Mouse (Mus musculus): ENCODE data around the gene Ablim2. TPM values are rescaled to one million over a fixed set of nuclear protein-coding genes. Genes with fewer than 3 reads are reported as not detected.

Gene Ablim2
- polyA plus RNA-seq, 1 experiment from 2014 or later: 5.7 TPM

- Histone ChIP-seq H3K36me3 (ENCODE audit: control insufficient read depth, insufficient read depth, low read length) (no peaks in the 10 kb centered on the region), H3K9me3 (ENCODE audit: control insufficient read depth, low read length) (no peaks in the 10 kb centered on the region), H3K27me3 (replicated peaks; ENCODE audit: control insufficient read depth, insufficient read depth, low read length) (peaks cover 13% of the 10 kb centered on the region), H3K4me3 (ENCODE audit: low read length) (peak overlapping the region; percentile 55), H3K9ac (ENCODE audit: low read depth, low read length) (peak overlapping the region; percentile 61), H3K4me1 (ENCODE audit: control insufficient read depth, insufficient read depth, low read length) (0 out of 2 replicates have a peak, but pooled peaks cover 4% of the 10 kb centered on the region), H3K4me2 (ENCODE audit: low read depth, low read length) (peak overlapping the region; percentile 96), H3K27ac (ENCODE audit: low read length) (no peak overlapping the region)
- peak; percentile 18 for ATAC-seq
- WGBS: 1% methylated on average over 40 of the region's 40 CpGs
Observed at GRCm38 (mm10) chr5:35758081-35759053, 687 bp downstream of the Ablim2 start.

DNA sequence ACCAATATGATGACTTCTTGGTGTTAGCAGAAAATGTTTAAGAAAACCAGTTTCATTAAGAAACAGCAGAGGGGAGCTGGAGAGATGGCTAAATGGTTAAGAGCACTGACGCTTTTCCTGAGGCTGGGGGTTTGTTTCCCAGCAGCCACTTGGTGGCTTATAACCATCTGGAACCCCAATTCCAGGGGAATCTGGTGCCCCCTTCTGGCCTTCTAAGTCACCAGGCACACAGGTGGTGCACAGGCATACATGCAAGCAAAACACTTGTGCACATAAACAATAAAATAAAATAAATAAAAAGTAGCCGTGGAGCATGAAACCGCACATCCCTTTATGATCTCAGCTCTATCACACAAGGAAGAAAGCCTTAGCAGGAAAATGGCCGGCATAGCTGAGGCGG, 3.6 kb downstream of the Ablim2 start:
- Histone ChIP-seq H3K4me3 (ENCODE audit: low read length) (no peak overlapping the region), H3K36me3 (ENCODE audit: control insufficient read depth, insufficient read depth, low read length) (no peaks in the 10 kb centered on the region), H3K4me2 (ENCODE audit: low read depth, low read length) (no peak overlapping the region), H3K27me3 (replicated peaks; ENCODE audit: control insufficient read depth, insufficient read depth, low read length) (peaks cover 13% of the 10 kb centered on the region), H3K9me3 (ENCODE audit: control insufficient read depth, low read length) (no peaks in the 10 kb centered on the region), H3K4me1 (ENCODE audit: control insufficient read depth, insufficient read depth, low read length) (0 out of 2 replicates have a peak, but pooled peaks cover 4% of the 10 kb centered on the region), H3K9ac (ENCODE audit: low read depth, low read length) (no peak overlapping the region), H3K27ac (ENCODE audit: low read length) (no peak overlapping the region)
- ATAC-seq: no peak
- WGBS: 59% methylated on average over 5 of the region's 5 CpGs

- peaks cover 13% of the 10 kb centered on the region for H3K27me3 ChIP-seq (replicated peaks; ENCODE audit: control insufficient read depth, insufficient read depth, low read length)
- no peak overlapping the region for H3K4me2 ChIP-seq (ENCODE audit: low read depth, low read length)
- no peak overlapping the region for H3K4me3 ChIP-seq (ENCODE audit: low read length)
- no peak for ATAC-seq
- no peaks in the 10 kb centered on the region for H3K9me3 ChIP-seq (ENCODE audit: control insufficient read depth, low read length)
- no peaks in the 10 kb centered on the region for H3K36me3 ChIP-seq (ENCODE audit: control insufficient read depth, insufficient read depth, low read length)
- 0 out of 2 replicates have a peak, but pooled peaks cover 4% of the 10 kb centered on the region for H3K4me1 ChIP-seq (ENCODE audit: control insufficient read depth, insufficient read depth, low read length)
- no peak overlapping the region for H3K27ac ChIP-seq (ENCODE audit: low read length)
- H3K9ac ChIP-seq (ENCODE audit: low read depth, low read length): no peak overlapping the region
- 62% methylated on average over 5 of the region's 5 CpGs for WGBS
Observed at GRCm38 (mm10) chr5:35762388-35762787, 4.7 kb downstream of the Ablim2 start.

DNA sequence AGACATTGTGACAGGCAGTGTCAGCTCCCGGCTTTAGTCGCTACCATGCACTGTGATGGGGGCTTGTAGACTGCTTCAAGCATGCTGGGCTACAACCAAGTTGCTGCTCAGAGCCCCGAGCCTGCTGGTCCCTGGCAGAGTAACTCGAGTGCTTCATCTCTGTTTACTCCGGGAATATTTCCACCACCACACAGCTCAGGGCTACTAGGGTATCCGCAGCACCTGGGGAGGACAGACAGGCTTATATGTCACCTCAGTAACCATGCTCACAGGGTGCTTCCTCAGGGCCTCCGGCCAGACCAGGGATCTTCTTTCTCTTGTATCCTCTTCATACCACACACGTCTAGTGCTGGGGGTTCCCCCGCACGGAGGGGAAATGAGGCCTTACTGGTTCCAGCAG, 5.2 kb downstream of the Ablim2 start:
- Histone ChIP-seq H3K9ac (ENCODE audit: low read depth, low read length) (no peak overlapping the region), H3K27me3 (replicated peaks; ENCODE audit: control insufficient read depth, insufficient read depth, low read length) (peaks cover 13% of the 10 kb centered on the region), H3K9me3 (ENCODE audit: control insufficient read depth, low read length) (no peaks in the 10 kb centered on the region), H3K4me1 (ENCODE audit: control insufficient read depth, insufficient read depth, low read length) (0 out of 2 replicates have a peak, but pooled peaks cover 4% of the 10 kb centered on the region), H3K4me2 (ENCODE audit: low read depth, low read length) (no peak overlapping the region), H3K36me3 (ENCODE audit: control insufficient read depth, insufficient read depth, low read length) (no peaks in the 10 kb centered on the region), H3K4me3 (ENCODE audit: low read length) (no peak overlapping the region), H3K27ac (ENCODE audit: low read length) (no peak overlapping the region)
- WGBS: 72% methylated on average over 10 of the region's 10 CpGs
- no peak for ATAC-seq

DNA sequence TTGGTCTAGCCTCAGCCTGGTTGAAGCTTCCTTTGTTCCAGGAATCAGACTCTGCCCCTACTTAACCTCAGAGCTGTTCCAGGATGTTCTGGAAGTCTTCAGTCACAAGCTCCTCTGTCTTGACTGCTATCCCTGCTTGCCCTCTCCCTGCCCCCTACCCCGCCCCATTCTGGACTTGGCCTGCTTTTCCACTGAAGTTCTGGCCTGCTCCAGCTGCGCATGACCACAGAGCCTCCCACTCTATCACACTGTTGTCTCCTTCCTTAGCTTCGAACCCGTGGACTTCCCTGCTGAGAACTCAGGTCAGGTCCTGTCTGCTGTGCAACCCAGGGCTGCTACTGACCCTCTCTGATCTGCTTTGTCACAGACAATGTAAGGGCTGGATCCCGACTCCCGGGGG, 8.2 kb downstream of the Ablim2 start:
- no peak for ATAC-seq
- no peak overlapping the region for H3K9ac ChIP-seq (ENCODE audit: low read depth, low read length)
- H3K4me3 ChIP-seq (ENCODE audit: low read length): no peak overlapping the region
- no peaks in the 10 kb centered on the region for H3K9me3 ChIP-seq (ENCODE audit: control insufficient read depth, low read length)
- H3K4me1 ChIP-seq (ENCODE audit: control insufficient read depth, insufficient read depth, low read length): peaks cover 5% of the 10 kb centered on the region
- no peak overlapping the region for H3K27ac ChIP-seq (ENCODE audit: low read length)
- H3K36me3 ChIP-seq (ENCODE audit: control insufficient read depth, insufficient read depth, low read length): no peaks in the 10 kb centered on the region
- H3K4me2 ChIP-seq (ENCODE audit: low read depth, low read length): no peak overlapping the region
- H3K27me3 ChIP-seq (replicated peaks; ENCODE audit: control insufficient read depth, insufficient read depth, low read length): 0 out of 2 replicates have a peak, but pooled peaks cover under 1% of the 10 kb centered on the region
- 74% methylated on average over 6 of the region's 6 CpGs for WGBS

- no peak for ATAC-seq
- no peak overlapping the region for H3K9ac ChIP-seq (ENCODE audit: low read depth, low read length)
- H3K9me3 ChIP-seq (ENCODE audit: control insufficient read depth, low read length): no peaks in the 10 kb centered on the region
- no peak overlapping the region for H3K27ac ChIP-seq (ENCODE audit: low read length)
- 69% methylated on average over 3 of the region's 3 CpGs for WGBS
- no peak overlapping the region for H3K4me3 ChIP-seq (ENCODE audit: low read length)
- H3K27me3 ChIP-seq (replicated peaks; ENCODE audit: control insufficient read depth, insufficient read depth, low read length): no peaks in the 10 kb centered on the region
- H3K4me1 ChIP-seq (ENCODE audit: control insufficient read depth, insufficient read depth, low read length): peaks cover 16% of the 10 kb centered on the region
- H3K36me3 ChIP-seq (ENCODE audit: control insufficient read depth, insufficient read depth, low read length): no peaks in the 10 kb centered on the region
- no peak overlapping the region for H3K4me2 ChIP-seq (ENCODE audit: low read depth, low read length)
Observed at GRCm38 (mm10) chr5:35768525-35768924, 10.8 kb downstream of the Ablim2 start.

GRCm38 (mm10) chr5:35768997-35769396, 11.3 kb downstream of the Ablim2 start:
- WGBS: 84% methylated on average over 7 of the region's 7 CpGs
- H3K36me3 ChIP-seq (ENCODE audit: control insufficient read depth, insufficient read depth, low read length): no peaks in the 10 kb centered on the region
- no peak overlapping the region for H3K4me2 ChIP-seq (ENCODE audit: low read depth, low read length)
- H3K27ac ChIP-seq (ENCODE audit: low read length): no peak overlapping the region
- H3K4me1 ChIP-seq (ENCODE audit: control insufficient read depth, insufficient read depth, low read length): peaks cover 16% of the 10 kb centered on the region
- H3K9ac ChIP-seq (ENCODE audit: low read depth, low read length): no peak overlapping the region
- H3K9me3 ChIP-seq (ENCODE audit: control insufficient read depth, low read length): no peaks in the 10 kb centered on the region
- H3K27me3 ChIP-seq (replicated peaks; ENCODE audit: control insufficient read depth, insufficient read depth, low read length): no peaks in the 10 kb centered on the region
- ATAC-seq: no peak
- no peak overlapping the region for H3K4me3 ChIP-seq (ENCODE audit: low read length)

GRCm38 (mm10) chr5:35770246-35770645, 12.6 kb downstream of the Ablim2 start:
- Histone ChIP-seq H3K4me3 (ENCODE audit: low read length) (no peak overlapping the region), H3K9me3 (ENCODE audit: control insufficient read depth, low read length) (no peaks in the 10 kb centered on the region), H3K4me2 (ENCODE audit: low read depth, low read length) (no peak overlapping the region), H3K9ac (ENCODE audit: low read depth, low read length) (no peak overlapping the region), H3K27ac (ENCODE audit: low read length) (no peak overlapping the region), H3K27me3 (replicated peaks; ENCODE audit: control insufficient read depth, insufficient read depth, low read length) (no peaks in the 10 kb centered on the region), H3K4me1 (ENCODE audit: control insufficient read depth, insufficient read depth, low read length) (peaks cover 16% of the 10 kb centered on the region), H3K36me3 (ENCODE audit: control insufficient read depth, insufficient read depth, low read length) (no peaks in the 10 kb centered on the region)
- 88% methylated on average over 2 of the region's 2 CpGs for whole genome bisulfite sequencing
- ATAC-seq: no peak

- Histone ChIP-seq H3K9ac (ENCODE audit: low read depth, low read length) (0 out of 2 replicates have a peak overlapping the region, but pooled peaks have one; percentile 27), H3K4me1 (ENCODE audit: control insufficient read depth, insufficient read depth, low read length) (peaks cover 16% of the 10 kb centered on the region), H3K9me3 (ENCODE audit: control insufficient read depth, low read length) (no peaks in the 10 kb centered on the region), H3K4me2 (ENCODE audit: low read depth, low read length) (peak overlapping the region; percentile 47), H3K27ac (ENCODE audit: low read length) (peak overlapping the region; percentile 81), H3K4me3 (ENCODE audit: low read length) (peak overlapping the region; percentile 15; the same call in 1 of the 2 replicates), H3K27me3 (replicated peaks; ENCODE audit: control insufficient read depth, insufficient read depth, low read length) (no peaks in the 10 kb centered on the region), H3K36me3 (ENCODE audit: control insufficient read depth, insufficient read depth, low read length) (no peaks in the 10 kb centered on the region)
- 35% methylated on average over 14 of the region's 14 CpGs for WGBS
- ATAC-seq: peak; percentile 91
Observed at GRCm38 (mm10) chr5:35770891-35771663, 13.4 kb downstream of the Ablim2 start.

Data from intestine, embryonic 16.5 days (tissue).